Mouse (Mus musculus): ENCODE data around the gene Ksr1. TPM values are rescaled to one million over a fixed set of nuclear protein-coding genes. Genes with fewer than 3 reads are reported as not detected.

The Ksr1 gene
- polyA plus RNA-seq, 1 experiment from 2014 or later, result 6.0 TPM

- Histone ChIP-seq H3K4me1 (replicated peaks; ENCODE audit: control insufficient read depth, insufficient read depth, low read length) (peaks cover 23% of the 10 kb centered on the region), H3K27me3 (replicated peaks; ENCODE audit: control insufficient read depth, insufficient read depth, low read length) (no peaks in the 10 kb centered on the region), H3K9me3 (ENCODE audit: control insufficient read depth, low read length) (no peaks in the 10 kb centered on the region), H3K27ac (ENCODE audit: low read depth) (no peak overlapping the region), H3K9ac (ENCODE audit: low read length) (no peak overlapping the region), H3K4me3 (ENCODE audit: low read depth, low read length) (no peak overlapping the region), H3K36me3 (ENCODE audit: control insufficient read depth, insufficient read depth, low read length) (no peaks in the 10 kb centered on the region), H3K4me2 (ENCODE audit: low read length) (no peak overlapping the region)
- 59% methylated on average over 1 of the region's 1 CpGs for WGBS
- ATAC-seq (replicated peaks; ENCODE audit: low FRiP score, low TSS enrichment, low read depth) (no peak), DNase-seq (ENCODE audit: low spot score) (no peak)
Measured at GRCm38 (mm10) chr11:79089756-79090155, 56.5 kb downstream of the Ksr1 start.

- Histone ChIP-seq H3K27ac (ENCODE audit: low read depth) (no peak overlapping the region), H3K4me1 (replicated peaks; ENCODE audit: control insufficient read depth, insufficient read depth, low read length) (peaks cover 16% of the 10 kb centered on the region), H3K4me2 (ENCODE audit: low read length) (no peak overlapping the region), H3K4me3 (ENCODE audit: low read depth, low read length) (no peak overlapping the region), H3K9ac (ENCODE audit: low read length) (no peak overlapping the region), H3K9me3 (ENCODE audit: control insufficient read depth, low read length) (no peaks in the 10 kb centered on the region), H3K36me3 (ENCODE audit: control insufficient read depth, insufficient read depth, low read length) (no peaks in the 10 kb centered on the region), H3K27me3 (replicated peaks; ENCODE audit: control insufficient read depth, insufficient read depth, low read length) (no peaks in the 10 kb centered on the region)
- ATAC-seq (replicated peaks; ENCODE audit: low FRiP score, low TSS enrichment, low read depth) (no peak), DNase-seq (ENCODE audit: low spot score) (no peak)
- 46% methylated on average over 5 of the region's 5 CpGs for WGBS
Measured at GRCm38 (mm10) chr11:79089027-79089426, 57.2 kb downstream of the Ksr1 start.

GRCm38 (mm10) chr11:79088325-79088724, 57.9 kb downstream of the Ksr1 start:
- no peak for DNase-seq (ENCODE audit: low spot score)
- WGBS, result 82% methylated on average over 9 of the region's 9 CpGs

GRCm38 (mm10) chr11:79087731-79088311, 58.4 kb downstream of the Ksr1 start:
- Histone ChIP-seq H3K9me3 (ENCODE audit: control insufficient read depth, low read length) (no peaks in the 10 kb centered on the region), H3K36me3 (ENCODE audit: control insufficient read depth, insufficient read depth, low read length) (no peaks in the 10 kb centered on the region), H3K4me3 (ENCODE audit: low read depth, low read length) (no peak overlapping the region), H3K27ac (ENCODE audit: low read depth) (no peak overlapping the region), H3K4me2 (ENCODE audit: low read length) (no peak overlapping the region), H3K27me3 (replicated peaks; ENCODE audit: control insufficient read depth, insufficient read depth, low read length) (no peaks in the 10 kb centered on the region), H3K9ac (ENCODE audit: low read length) (no peak overlapping the region), H3K4me1 (replicated peaks; ENCODE audit: control insufficient read depth, insufficient read depth, low read length) (peaks cover 14% of the 10 kb centered on the region)
- ATAC-seq (replicated peaks; ENCODE audit: low FRiP score, low TSS enrichment, low read depth), result no peak
- no peak for DNase-seq (ENCODE audit: low spot score)
- 74% methylated on average over 4 of the region's 4 CpGs for WGBS

More at GRCm38 (mm10) chr11:79088325-79088724, 57.9 kb downstream of the Ksr1 start:
- H3K36me3 ChIP-seq (ENCODE audit: control insufficient read depth, insufficient read depth, low read length), result no peaks in the 10 kb centered on the region
- H3K4me2 ChIP-seq (ENCODE audit: low read length), result no peak overlapping the region
- H3K9ac ChIP-seq (ENCODE audit: low read length), result no peak overlapping the region
- H3K9me3 ChIP-seq (ENCODE audit: control insufficient read depth, low read length), result no peaks in the 10 kb centered on the region
- no peaks in the 10 kb centered on the region for H3K27me3 ChIP-seq (replicated peaks; ENCODE audit: control insufficient read depth, insufficient read depth, low read length)
- no peak overlapping the region for H3K4me3 ChIP-seq (ENCODE audit: low read depth, low read length)
- no peak for ATAC-seq (replicated peaks; ENCODE audit: low FRiP score, low TSS enrichment, low read depth)
- H3K27ac ChIP-seq (ENCODE audit: low read depth), result no peak overlapping the region
- H3K4me1 ChIP-seq (replicated peaks; ENCODE audit: control insufficient read depth, insufficient read depth, low read length), result peaks cover 14% of the 10 kb centered on the region

- Histone ChIP-seq H3K4me3 (ENCODE audit: low read depth, low read length) (no peak overlapping the region), H3K9me3 (ENCODE audit: control insufficient read depth, low read length) (no peaks in the 10 kb centered on the region), H3K4me2 (ENCODE audit: low read length) (no peak overlapping the region), H3K4me1 (replicated peaks; ENCODE audit: control insufficient read depth, insufficient read depth, low read length) (peaks cover 14% of the 10 kb centered on the region), H3K27me3 (replicated peaks; ENCODE audit: control insufficient read depth, insufficient read depth, low read length) (no peaks in the 10 kb centered on the region), H3K36me3 (ENCODE audit: control insufficient read depth, insufficient read depth, low read length) (no peaks in the 10 kb centered on the region), H3K27ac (ENCODE audit: low read depth) (no peak overlapping the region), H3K9ac (ENCODE audit: low read length) (no peak overlapping the region)
- WGBS, result 86% methylated on average over 12 of the region's 12 CpGs
- ATAC-seq (replicated peaks; ENCODE audit: low FRiP score, low TSS enrichment, low read depth) (no peak), DNase-seq (ENCODE audit: low spot score) (no peak)
Measured at GRCm38 (mm10) chr11:79086787-79087186, 59.4 kb downstream of the Ksr1 start.

- WGBS, result 40% methylated on average over 5 of the region's 5 CpGs
- no peaks in the 10 kb centered on the region for H3K9me3 ChIP-seq (ENCODE audit: control insufficient read depth, low read length)
- no peak overlapping the region for H3K27ac ChIP-seq (ENCODE audit: low read depth)
- no peak overlapping the region for H3K4me2 ChIP-seq (ENCODE audit: low read length)
- no peak overlapping the region for H3K4me3 ChIP-seq (ENCODE audit: low read depth, low read length)
- no peak for DNase-seq (ENCODE audit: low spot score)
- no peak; the same call in 1 of the 2 replicates for ATAC-seq (replicated peaks; ENCODE audit: low FRiP score, low TSS enrichment, low read depth)
- no peak overlapping the region for H3K9ac ChIP-seq (ENCODE audit: low read length)
- H3K4me1 ChIP-seq (replicated peaks; ENCODE audit: control insufficient read depth, insufficient read depth, low read length), result peaks cover 20% of the 10 kb centered on the region
- H3K36me3 ChIP-seq (ENCODE audit: control insufficient read depth, insufficient read depth, low read length), result no peaks in the 10 kb centered on the region
- no peaks in the 10 kb centered on the region for H3K27me3 ChIP-seq (replicated peaks; ENCODE audit: control insufficient read depth, insufficient read depth, low read length)
Measured at GRCm38 (mm10) chr11:79085059-79085458, 61.1 kb downstream of the Ksr1 start.

GRCm38 (mm10) chr11:79083018-79083441, 63.2 kb downstream of the Ksr1 start:
- DNase-seq (ENCODE audit: low spot score) (no peak), ATAC-seq (replicated peaks; ENCODE audit: low FRiP score, low TSS enrichment, low read depth) (no peak)
- WGBS, result 49% methylated on average over 11 of the region's 11 CpGs
- no peak overlapping the region for H3K9ac ChIP-seq (ENCODE audit: low read length)
- H3K4me2 ChIP-seq (ENCODE audit: low read length), result no peak overlapping the region
- no peak overlapping the region for H3K4me3 ChIP-seq (ENCODE audit: low read depth, low read length)
- no peak overlapping the region for H3K27ac ChIP-seq (ENCODE audit: low read depth)
- H3K27me3 ChIP-seq (replicated peaks; ENCODE audit: control insufficient read depth, insufficient read depth, low read length), result no peaks in the 10 kb centered on the region
- H3K4me1 ChIP-seq (replicated peaks; ENCODE audit: control insufficient read depth, insufficient read depth, low read length), result peaks cover 16% of the 10 kb centered on the region
- H3K36me3 ChIP-seq (ENCODE audit: control insufficient read depth, insufficient read depth, low read length), result no peaks in the 10 kb centered on the region
- H3K9me3 ChIP-seq (ENCODE audit: control insufficient read depth, low read length), result no peaks in the 10 kb centered on the region

GRCm38 (mm10) chr11:79080965-79081891, 65.0 kb downstream of the Ksr1 start:
- no peaks in the 10 kb centered on the region for H3K9me3 ChIP-seq (ENCODE audit: control insufficient read depth, low read length)
- no peak for ATAC-seq (replicated peaks; ENCODE audit: low FRiP score, low TSS enrichment, low read depth)

More at GRCm38 (mm10) chr11:79080965-79081891, 65.0 kb downstream of the Ksr1 start:
- no peak overlapping the region for H3K9ac ChIP-seq (ENCODE audit: low read length)
- H3K4me1 ChIP-seq (replicated peaks; ENCODE audit: control insufficient read depth, insufficient read depth, low read length), result peaks cover 16% of the 10 kb centered on the region
- no peak overlapping the region for H3K4me3 ChIP-seq (ENCODE audit: low read depth, low read length)
- H3K36me3 ChIP-seq (ENCODE audit: control insufficient read depth, insufficient read depth, low read length), result no peaks in the 10 kb centered on the region
- H3K4me2 ChIP-seq (ENCODE audit: low read length), result no peak overlapping the region
- WGBS, result 58% methylated on average over 16 of the region's 16 CpGs
- no peaks in the 10 kb centered on the region for H3K27me3 ChIP-seq (replicated peaks; ENCODE audit: control insufficient read depth, insufficient read depth, low read length)
- no peak for DNase-seq (ENCODE audit: low spot score)
- H3K27ac ChIP-seq (ENCODE audit: low read depth), result 0 out of 2 replicates have a peak overlapping the region, but pooled peaks have one; percentile 38
